Mouse (Mus musculus) gastrocnemius, postnatal 36 days (tissue): ENCODE data around the gene Aplp1. TPM values are rescaled to one million over a fixed set of nuclear protein-coding genes. Genes with fewer than 3 reads are reported as not detected.
"Not testable (repeated sequence)": the region's sequence is repeated elsewhere in the genome, so short reads cannot be mapped to it uniquely, and the experiment has no call there.

ENCODE experiments used
- DNase-seq, 2 experiments: peaks; one replicate each; pipeline ENCODE4 v3.0.0; 2022
- intact Hi-C: fragments of 180-260 bp; cut with DNase I; formaldehyde crosslinking; loops from one replicate; pipeline ENCODE4 v1.15.1; 2025
- long read RNA-seq, 2 experiments: library from polyadenylated mRNA; stranded (forward); transcript quantifications; one replicate each; pipeline ENCODE4 v2.0.0; 2021
- total RNA-seq, 2 experiments: library from RNA; stranded (reverse); gene quantifications; 2 replicates each; pipeline ENCODE4 v1.2.3; 2021

Aplp1 gene
- total RNA-seq = 1 to 10 TPM in 1 of 2 experiments, under 1 TPM in 1; 0.62 to 1.0 TPM
- long read RNA-seq, experiment 1, partial matches to known transcripts = 1 of 1 reads
- long read RNA-seq, experiment 1, other reads (novel, unspliced or antisense) = 0 of 1 reads
- long read RNA-seq, experiment 2 = 0 reads

DNA sequence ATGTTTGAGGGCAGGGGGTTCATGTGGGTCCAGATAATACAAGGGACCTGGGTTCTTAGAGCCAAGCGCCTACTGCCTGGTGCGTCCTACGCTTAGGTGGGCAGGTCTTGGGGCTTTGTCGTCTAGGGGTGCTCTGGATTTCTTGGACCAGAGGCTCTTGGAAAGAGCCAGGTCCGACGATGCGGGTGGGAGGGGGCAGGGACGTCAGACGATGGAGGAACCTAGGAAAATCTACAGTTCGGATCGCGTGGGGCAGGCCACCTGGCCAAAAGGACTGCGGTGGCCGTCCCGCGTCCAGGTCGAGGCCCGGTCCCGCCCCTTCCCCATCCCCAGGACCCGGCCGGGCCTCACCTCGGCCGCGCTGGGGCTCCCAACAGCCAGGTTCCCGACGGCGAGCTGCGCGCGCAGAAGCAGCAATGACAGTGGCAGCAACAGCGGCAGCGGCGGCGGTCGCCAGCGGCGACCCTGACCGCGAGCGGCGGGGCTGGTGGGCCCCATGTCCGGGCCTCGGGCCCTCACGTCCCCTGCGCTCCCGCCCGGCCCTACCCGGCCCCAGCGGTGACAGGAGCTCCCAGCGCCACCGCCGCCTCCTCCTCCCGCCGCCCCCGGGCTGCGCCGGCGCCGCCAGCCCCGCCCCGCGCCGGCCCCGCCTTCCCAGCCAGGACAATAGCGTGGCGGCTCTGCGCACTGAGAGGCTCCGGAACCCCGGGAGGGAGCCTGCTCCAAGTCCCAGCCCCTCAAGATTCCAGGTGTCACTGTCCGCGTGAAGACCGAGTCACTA lies at the start of gene Aplp1:
Aplp1 (minus strand) TSS at position 565 of the 781 bp plus-strand sequence.
- DNase-seq = no peak
- intact Hi-C loops = loop anchor here (5.0 kb wide), 1 partner anchor 47 kb away; the partner anchor contains the start of gene Prodh2

- DNase-seq = no peak
- intact Hi-C loops = loop anchor here (2.0 to 5.0 kb wide), 2 partner anchors 51 to 121 kb away; no protein-coding TSS in a partner anchor
These were observed 48.1 kb upstream of the Aplp1 start, which contains the start of gene Prodh2 for GRCm38 (mm10) chr7:30493401-30493931. TSS of gene Prodh2 (plus strand) at chr7:30493622.

DNA sequence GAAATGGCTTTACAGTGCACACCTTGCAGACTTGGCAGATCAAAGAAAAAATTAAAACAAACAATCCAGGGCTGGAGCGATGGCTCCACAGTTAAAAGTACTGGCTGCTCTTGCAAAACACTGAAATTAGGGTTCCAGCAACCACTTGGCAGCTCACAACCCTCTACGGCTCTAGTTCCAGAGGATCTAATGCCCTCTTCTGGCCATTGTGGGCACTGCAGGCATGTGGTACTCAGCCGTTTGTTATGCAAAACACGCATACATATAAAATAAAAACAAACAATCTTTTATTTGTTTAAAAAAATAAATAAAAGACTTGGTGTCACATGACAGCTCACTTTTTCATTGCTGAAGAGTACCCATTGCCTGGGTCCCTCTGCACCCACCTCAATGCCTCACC lies 47.4 kb upstream of the Aplp1 start:
- peak; percentile 66 to 77 for DNase-seq
- intact Hi-C loops = loop anchor here (2.0 to 5.0 kb wide), 2 partner anchors 50 to 120 kb away; no protein-coding TSS in a partner anchor

DNA sequence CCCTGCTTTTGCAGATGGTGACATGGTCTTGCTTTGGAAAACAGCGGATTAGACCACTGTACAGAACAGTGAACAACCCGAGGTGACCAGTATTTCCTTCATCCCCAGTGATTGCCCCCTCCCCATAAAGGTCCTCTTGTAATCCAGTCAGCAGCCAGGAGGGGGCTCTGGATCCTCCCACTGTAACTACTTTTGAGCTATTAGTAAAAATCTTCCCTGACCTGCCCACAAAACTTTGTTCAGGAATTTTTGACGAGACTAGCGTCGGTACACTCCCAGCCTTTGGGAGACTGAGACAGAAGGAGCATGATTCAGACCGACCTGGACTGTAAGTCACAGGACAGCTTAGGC lies 45.6 kb upstream of the Aplp1 start:
- intact Hi-C loops = loop anchor here (5.0 kb wide), 1 partner anchor 49 kb away; no protein-coding TSS in a partner anchor
- no peak for DNase-seq

- intact Hi-C loops = loop anchor here (5.0 kb wide), 1 partner anchor 48 kb away; no protein-coding TSS in a partner anchor
- no peak for DNase-seq
These were observed 45.1 kb upstream of the Aplp1 start for GRCm38 (mm10) chr7:30490251-30490956.

GRCm38 (mm10) chr7:30484250-30484649 lies 38.9 kb upstream of the Aplp1 start:
- intact Hi-C loops = no loop called here
- DNase-seq = no peak

GRCm38 (mm10) chr7:30477415-30478381 lies 32.4 kb upstream of the Aplp1 start:
- DNase-seq = no peak
- intact Hi-C loops = no loop called here

DNA sequence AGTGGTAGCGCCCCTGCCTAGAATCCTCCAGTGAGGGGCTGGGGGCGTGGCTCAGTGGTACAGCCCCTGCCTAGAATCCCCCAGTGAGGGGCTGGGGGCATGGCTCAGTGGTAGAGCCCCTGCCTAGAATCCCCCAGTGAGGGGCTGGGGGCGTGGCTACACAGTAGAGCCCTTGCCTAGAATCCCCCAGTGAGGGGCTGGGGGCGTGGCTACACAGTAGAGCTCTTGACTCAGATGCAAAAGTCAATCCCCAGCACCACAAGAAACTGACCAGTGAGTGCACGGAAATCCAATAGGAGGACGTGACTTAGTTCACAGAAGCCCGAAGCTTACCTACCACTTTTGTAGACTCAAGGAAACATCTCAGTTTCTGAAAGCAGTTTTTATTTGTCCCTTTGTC lies 30.8 kb upstream of the Aplp1 start:
- intact Hi-C loops, DNase-seq: not testable (repeated sequence)

DNA sequence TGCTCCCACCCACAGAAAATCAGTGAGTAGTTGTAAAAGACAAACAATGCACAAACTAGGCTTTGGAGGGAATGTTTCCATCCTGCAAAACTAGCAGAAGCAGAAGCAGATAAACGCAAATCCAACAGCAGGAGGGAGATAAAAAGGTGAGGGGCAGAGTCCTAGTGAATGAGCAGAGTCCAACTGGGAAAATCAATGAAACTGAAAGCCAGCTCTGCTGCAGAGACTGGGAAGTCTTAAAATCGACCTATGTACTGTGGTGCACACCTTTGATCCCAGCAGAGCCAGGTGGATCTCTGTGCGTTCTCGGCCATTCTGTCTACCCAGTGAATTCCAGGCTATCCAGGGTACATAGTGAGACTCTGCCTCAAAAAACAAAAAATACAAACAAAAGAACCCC lies 29.7 kb upstream of the Aplp1 start:
- intact Hi-C loops = no loop called here
- DNase-seq = no peak

DNA sequence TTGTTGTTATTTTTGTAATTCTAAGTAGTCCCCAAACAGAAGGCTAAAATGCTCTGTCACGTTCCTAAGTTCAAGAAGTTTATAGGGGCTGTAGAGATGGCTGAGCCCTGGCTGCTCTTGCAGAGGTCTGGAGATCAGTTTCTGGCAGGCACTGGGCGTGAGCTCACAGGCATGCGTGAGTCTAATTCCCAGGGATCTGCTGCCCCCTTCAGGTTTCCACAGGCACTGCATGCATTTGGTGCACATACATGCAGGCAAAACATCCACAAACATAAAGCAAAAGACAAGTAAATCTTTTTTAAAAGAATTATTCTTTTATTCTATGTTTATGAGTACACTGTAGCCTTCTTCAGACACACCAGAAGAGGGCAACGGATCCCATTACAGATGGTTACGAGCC lies 27.1 kb upstream of the Aplp1 start:
- intact Hi-C loops = no loop called here
- DNase-seq = no peak

DNA sequence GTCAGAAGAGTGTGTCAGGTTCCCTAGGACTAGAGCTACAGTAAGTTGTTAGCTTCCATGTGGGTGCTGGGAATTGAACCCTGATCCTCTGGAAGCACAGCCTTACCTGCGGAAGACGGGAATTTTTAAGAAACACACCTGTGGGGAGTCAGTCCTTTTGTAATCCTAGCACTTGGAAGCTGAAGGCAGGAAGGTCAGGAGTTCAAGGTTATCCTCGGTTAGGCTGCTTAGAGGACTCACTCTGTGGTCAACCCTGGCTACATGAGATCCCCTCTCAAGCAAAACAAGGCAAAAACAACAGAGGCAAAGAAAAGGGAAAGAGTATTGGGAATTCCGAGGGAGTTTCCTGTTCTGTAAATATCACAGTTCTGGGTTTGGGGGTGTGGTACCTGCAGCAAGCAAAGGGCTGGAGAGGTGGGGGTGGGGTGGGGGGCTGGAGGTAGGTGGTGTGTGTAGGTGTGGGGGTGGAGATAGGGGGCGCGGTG lies 19.5 kb upstream of the Aplp1 start:
- DNase-seq = no peak
- intact Hi-C loops = no loop called here

DNA sequence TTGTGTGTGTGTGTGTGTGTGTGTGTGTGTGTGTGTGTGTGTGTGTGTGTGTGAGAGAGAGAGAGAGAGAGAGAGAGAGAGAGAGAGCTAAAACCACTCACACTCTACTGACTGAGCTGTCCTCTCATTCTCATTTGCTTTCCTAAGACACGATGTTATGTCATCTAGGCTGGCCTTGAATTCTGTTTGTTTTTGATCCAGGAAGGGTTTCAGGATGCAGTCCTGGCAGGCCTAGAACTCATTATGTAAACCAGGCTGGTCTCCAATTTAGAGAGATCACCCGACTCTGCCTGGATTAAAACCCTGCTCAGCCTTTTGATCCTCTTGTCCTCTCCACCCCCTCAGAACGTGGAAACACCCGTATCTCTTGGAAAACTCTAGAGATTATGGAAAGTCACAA lies 18.7 kb upstream of the Aplp1 start:
- intact Hi-C loops = no loop called here
- no peak for DNase-seq

GRCm38 (mm10) chr7:30463568-30463967 lies 18.2 kb upstream of the Aplp1 start:
- intact Hi-C loops = no loop called here
- DNase-seq = no peak

- DNase-seq = no peak
- intact Hi-C loops = no loop called here
These were observed 14.1 kb upstream of the Aplp1 start for GRCm38 (mm10) chr7:30459484-30459883.

DNA sequence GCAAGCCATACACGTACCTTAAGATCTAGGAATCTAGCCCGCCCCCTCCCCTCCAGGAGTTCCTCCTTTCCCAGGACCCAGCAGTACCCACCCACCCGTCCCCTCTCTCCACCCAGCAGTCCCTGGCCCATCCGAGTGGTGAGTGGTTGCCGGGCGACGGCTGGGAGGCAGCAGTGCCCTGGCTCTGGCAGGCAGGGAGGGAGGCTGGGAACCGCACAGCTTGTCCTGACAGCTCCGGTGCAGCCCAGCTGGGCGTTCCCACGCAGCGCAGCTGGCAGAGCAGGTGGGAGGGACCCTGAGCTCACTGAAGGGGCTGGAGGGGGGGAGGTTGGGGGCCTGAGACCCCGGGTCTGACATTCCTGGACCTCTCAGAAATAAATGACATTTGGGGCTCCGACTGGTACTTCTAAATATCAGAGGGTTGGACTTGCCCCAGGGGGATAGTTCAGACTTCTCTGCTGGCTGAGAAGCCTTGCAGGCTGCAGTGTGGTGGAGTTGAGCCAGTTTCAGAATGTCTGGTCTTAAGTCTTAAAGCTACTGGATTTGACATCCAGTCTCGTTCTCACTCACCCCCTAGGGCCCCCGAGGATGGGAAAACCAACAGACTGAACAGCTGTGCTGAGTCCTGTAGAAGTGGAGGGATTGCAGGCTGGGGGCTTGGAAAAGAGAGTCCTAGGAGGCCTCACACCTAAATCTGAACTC lies 12.4 kb upstream of the Aplp1 start, which contains the start of the genes Kirrel2 and Nphs1:
Kirrel2 (minus strand) TSS at position 62 of the 702 bp plus-strand sequence.
Nphs1 (plus strand) TSS at position 687 of the 702 bp plus-strand sequence.
- intact Hi-C loops = no loop called here
- DNase-seq = no peak

DNA sequence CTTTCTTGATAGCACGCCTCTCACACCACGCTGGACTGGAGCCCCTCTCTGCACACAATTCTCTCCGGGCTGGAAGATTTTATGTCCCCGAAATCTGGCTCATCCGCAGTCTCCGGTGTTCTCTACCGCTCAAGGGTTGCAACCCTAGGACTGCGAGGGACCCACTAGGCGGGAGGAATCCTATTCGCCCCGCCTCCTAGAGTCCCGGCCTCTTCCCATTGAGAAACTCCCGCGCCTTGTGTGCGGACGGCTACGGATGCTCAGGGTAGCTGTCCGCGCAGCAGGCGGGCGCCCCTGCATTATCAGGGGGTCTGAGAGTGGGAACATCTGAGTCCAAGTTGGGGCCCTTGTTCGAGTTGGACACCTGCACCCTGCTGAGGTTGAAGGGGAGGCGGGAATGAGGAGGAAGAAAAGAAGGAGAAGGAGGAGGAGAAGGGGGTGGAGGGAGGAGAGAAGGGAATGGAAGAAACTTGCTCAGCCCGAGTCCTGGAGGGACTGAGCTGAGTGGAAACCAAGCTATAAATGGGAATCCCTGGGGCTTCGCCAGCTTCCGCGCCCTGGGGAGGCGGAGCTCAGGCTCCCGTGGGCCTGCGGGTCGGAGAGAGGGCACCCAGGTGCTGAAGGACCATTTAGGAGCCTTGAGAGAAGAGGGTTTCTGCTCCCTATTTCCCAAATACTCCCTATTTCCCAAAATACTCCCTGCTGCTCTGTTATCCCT lies 11.7 kb upstream of the Aplp1 start:
- DNase-seq = no peak

GRCm38 (mm10) chr7:30456487-30456886 lies 11.2 kb upstream of the Aplp1 start:
- no peak for DNase-seq
- intact Hi-C loops = no loop called here

More for the DNA sequence above, 11.7 kb upstream of the Aplp1 start:
- intact Hi-C loops = no loop called here

- DNase-seq = no peak
- intact Hi-C loops = no loop called here
These were observed 8.9 kb upstream of the Aplp1 start for GRCm38 (mm10) chr7:30454259-30454658.
